Mouse (Mus musculus) gastrocnemius, adult 18-20 months (tissue): ENCODE measurements around the gene Cabp4. TPM values are rescaled to one million over a fixed set of nuclear protein-coding genes. Genes with fewer than 3 reads are reported as not detected.

ENCODE experiments used
- DNase-seq: peaks from one replicate; pipeline ENCODE4 v3.0.0; 2021; ENCODE audit warnings: low spot score
- total RNA-seq, 2 experiments: library from RNA; stranded (reverse); gene quantifications; 2 replicates each; pipeline ENCODE4 v1.2.3; 2021

Cabp4 gene
- total RNA-seq, 2 experiments from 2014 or later, result not detected

DNA sequence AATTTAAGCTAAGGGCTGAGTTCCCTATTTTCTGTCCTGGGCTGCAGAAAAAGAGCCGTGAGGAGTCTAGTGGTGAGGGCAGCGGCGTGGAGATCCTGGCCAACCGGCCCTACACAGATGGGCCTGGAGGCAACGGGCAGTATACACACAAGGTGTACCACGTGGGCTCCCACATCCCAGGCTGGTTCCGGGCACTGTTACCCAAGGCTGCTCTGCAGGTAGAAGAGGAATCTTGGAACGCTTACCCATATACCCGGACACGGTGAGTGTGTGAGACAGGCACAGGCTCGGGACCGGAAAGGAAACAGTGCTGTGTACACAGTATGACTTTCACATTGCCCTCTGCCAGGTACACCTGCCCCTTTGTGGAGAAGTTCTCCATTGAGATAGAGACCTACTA, 41.2 kb downstream of the Cabp4 start:
- no peak for DNase-seq

DNA sequence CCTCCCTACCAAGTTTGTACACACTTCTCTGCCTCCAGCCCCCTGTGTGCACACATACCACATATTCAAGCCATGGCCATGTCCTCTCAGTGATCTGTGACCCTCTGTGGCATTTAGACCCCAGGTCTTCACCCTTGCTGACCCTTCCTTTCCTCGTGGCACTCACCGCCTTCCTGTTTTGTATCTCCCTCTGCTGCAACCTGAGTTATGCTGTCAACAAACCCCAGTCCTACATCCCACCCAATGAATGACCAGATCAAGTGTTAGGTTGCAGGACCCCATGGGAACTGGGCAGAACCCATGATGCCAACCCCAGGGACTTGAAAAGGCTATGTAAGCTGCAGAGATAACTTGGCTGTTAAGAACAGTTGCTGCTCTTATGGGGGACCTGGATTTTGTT, 41.8 kb downstream of the Cabp4 start:
- DNase-seq, result no peak

DNA sequence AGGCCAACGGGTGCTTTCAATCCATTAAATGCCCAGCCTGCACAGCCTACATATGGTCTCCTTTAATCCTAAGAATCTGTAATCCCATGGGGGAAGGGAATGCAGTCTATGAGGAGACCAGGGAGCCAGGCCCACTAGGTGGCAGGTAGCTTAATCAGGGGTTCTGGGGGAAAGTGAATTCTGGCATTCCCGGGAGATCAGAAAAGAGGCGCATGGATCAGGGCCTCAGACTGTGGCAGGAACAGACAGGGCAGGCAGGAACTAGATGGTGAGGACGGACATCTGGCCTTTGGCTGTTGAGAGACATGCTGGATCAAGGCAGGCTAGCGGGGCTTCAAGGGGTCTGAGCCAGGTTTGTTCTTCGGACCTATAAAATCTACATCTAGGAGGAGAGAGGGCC, 42.4 kb downstream of the Cabp4 start:
- DNase-seq, result no peak

DNA sequence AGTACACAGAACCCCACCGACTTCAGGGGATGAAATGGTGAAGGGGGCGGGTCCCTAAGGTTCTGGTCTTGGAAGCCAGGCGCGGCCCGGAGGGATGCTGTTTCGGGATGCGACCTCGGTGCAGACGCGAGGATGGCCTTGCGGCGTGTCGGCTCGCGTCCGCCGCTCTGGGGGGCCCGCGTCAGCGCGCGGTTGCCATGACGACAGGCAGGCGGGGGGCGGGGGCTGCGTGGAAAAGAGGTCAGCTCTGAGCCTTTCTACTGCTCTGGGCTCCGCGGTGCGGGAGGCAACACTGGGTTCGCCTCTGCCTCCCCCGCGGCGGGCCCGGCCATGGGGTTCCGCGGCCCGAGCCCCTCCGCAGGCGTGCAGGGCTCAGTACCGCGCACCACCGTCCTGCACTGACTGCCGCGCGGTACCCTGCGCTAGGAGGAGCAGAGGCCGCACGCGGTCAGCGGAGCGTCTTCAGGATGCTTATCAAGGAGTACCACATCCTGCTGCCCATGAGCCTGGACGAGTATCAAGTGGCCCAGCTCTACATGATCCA, 43.0 kb downstream of the Cabp4 start:
- no peak for DNase-seq

DNA sequence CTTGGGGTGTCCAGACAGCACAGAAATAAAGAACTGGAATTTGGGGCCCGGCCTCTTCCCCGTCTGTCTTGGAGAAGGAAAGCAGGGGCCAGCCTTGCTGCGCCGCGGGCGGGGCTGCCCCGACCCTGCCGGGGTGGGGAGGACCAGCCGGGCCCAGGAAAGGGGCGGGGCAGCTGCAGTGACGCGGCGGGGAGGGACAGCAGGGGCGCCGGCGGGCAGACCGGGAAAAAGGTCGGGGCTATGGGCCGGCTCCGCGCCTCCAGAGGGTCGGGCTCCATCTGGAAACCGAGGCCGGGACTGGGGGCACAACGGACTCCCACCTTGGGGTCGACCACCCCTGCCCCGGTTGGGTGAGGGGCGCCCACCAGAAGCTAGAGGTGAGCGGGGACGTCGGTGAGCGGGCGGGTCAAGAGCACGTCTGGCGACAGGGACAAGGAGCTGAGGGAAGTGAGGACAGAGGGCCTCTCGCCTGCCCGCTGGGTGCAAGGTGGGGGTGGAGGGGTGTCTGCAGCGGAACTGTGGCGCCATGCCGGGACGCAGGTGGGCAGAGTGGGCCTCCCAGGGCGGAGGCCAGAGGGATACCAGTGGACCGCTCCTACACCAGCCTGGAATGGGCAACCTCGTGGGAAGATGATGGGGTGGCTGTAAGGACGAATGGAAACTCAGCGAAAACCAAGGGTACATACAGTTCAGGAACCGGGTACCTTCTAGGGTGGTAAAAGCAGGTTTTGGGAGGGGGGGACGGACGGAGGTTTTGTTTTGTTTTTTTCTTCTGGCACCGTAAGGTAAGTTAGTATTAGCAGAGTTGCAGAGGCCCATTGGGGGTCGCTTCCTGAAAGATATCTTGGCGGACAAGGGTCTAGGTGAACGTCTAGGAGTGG, 43.8 kb downstream of the Cabp4 start, which contains the start of gene Pitpnm1:
Gene Pitpnm1 (plus strand): TSS at position 162 of the 881 bp plus-strand sequence.
- peak; percentile 77 for DNase-seq

DNA sequence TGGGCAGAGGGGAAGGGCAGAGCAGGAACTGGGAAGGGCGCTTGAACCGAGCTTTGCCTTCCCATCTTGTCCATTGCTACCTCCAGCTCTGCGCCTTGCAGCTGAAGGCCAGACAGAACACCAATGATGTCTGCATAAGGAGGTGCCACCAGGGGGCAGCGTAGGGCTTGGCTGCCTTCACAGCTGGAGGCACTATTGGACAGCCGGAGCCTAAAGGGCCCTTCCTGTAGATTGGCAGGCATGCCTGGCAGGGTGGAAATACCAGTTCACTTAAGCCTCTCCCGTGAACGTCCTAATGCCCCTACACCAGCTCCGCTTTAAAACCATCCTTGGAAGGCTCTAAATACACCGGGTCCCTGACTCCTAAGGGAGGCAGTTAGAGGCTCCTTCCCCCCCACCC, 44.8 kb downstream of the Cabp4 start:
- DNase-seq, result peak; percentile 92

DNA sequence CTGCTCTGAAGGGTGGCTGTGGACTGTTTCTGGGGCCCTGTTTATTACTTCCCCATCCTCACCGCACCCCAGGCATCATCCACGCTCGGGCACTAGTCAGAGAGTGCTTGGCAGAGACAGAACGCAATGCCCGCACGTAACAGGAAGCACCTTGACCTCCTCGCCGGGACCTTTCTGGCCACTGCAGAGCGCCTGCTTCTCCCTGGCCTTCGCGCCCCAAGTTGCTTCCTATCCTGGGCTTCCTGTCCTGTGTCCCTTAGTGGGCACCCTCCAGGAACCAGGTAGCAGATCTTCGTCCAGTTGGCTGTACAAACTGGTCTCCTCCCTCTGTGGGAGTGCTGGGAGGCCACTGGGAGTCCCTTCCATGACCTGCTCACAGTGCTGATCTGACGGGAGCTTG, 45.4 kb downstream of the Cabp4 start:
- no peak for DNase-seq

DNA sequence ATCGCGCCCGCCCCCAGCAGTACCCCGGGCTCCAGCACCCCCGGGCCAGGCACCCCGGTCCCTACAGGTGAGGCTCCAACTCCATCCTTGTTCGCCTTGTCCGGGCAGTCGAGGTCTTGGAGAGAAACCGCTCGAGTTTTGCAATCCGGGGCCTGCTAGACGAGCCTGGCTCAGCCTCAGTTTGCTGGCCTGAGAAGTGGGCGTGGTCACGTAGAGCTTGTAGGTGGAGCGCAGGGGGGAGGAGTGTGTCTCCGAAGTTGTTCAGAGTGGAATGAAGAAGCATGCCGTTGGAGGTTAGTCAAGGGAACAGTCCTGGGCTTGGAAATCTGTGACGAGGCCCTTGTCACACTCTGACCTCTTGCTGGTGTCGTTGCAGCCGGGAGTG, 46.4 kb downstream of the Cabp4 start:
- peak; percentile 86 for DNase-seq

DNA sequence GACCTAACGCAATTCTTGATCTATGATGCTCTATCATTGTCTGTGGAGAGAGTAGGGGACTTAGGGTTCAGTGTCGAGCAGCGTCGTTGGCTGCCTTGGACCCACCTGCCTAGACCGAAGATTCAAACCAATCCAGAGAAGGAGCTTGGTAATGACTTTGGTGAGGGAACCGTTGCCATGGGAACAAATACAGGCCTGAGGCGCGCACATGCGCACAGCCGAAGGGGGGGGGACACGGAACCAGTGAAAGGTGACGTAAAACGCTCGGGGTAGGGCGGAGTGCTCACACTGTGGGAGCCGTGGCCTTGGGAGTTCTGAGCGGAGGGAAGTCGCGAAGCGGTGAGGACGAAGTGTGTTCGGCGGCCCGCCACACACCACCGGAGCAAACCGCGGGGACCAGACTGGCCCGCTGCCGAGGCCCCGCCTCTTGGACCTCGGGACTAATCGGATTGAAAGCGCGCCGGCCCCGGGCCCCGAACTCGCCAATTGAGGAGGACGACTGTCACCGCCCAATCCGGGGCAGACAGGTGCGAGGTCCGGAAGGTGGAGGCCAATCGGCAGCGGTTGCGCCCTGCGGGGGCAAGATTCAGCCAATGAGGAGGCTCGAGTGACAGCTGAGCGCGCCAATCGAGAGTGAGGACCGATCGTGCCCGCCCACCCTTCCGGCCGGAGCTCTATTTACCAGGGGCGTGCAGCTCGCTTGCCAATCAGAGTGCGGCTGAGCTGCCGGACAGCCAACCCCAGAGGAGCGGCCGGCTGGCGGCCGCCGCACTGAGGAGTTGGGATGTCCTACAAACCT, 47.0 kb downstream of the Cabp4 start, which contains the start of gene Cdk2ap2:
Gene Cdk2ap2 (plus strand): TSS at position 541 of the 799 bp plus-strand sequence.
- DNase-seq, result peak; percentile 100

DNA sequence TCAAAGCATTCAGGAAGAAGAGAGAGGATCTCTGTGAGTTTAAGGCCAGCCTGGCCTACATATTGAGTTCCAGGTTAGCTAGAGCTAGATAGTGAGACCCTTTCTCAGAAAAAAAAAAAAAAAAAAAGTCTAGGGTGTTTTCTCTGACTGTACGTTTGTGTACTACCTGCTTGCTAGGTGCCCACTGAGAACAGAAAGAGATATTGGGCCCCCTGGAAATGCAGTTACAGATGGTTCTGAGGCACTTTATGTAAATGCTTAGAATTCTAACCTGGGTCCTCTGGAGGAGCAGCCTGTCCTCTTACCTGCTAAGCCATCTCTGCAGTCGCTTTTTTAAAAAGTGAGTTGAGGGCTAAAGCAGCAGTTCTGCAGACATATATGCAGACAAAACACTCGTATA, 48.0 kb downstream of the Cabp4 start:
- no peak for DNase-seq

DNA sequence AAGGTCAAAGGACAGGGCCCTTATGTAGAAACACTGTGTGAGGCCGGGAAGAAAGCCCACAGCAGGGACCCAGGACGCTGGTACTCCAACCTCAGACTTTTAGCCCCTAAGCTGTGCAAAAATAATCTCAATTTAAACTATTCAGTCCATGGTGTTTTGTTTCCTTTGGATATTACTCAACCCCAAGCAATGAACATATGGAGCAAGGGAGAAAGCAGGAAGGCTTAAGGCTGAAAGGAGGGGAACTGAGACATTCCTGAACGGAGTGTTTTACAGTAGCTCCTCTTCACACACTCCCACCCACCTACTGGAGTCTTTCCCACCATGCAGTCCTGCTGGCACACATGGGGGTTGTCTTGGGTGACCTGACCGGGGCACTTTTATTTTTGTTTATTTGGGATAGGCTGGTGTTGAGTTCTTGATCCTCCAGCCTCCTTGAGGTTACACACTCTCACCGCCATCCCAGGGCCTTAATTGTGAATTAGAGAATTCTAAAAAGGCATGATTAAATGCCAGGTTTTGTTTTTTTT, 49.0 kb downstream of the Cabp4 start:
- DNase-seq, result no peak

DNA sequence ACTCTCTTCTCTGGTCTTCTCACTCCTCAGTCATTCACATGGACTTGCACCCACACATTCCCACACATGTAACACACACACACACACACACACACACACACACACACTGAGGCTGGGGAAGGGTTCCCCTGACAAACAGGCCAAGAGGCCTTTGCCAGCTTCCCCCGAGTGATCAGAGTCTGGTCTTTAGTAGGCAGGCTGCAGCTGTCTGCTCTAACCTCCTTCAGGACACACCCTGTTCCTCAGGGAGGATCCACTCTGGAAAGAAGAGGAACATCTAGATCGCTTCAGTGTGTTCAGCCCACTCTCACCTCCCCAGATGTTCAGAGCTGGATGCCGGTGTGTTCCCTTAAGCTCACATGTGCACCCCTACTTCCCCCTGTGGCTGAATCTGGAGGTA, 49.5 kb downstream of the Cabp4 start:
- DNase-seq, result no peak

DNA sequence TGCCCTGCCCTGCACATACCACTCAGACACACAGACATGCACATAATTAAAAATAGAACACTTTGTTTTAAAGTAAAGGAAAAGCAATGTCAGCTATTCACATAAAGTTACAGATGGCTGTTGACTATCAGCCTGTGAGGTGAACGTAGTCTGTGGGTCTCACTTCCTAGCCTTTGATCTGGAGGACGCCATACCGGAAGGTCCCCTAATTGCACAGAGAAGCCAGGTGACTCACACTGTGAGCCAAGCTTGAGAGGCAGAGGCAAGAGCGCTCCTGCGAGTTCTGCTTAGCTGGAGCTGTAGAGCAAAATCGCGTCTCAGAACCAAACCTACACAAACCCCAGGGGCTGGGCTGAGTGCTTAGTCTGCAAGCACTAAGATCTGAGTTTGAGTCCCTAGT, 50.1 kb downstream of the Cabp4 start:
- DNase-seq, result no peak

DNA sequence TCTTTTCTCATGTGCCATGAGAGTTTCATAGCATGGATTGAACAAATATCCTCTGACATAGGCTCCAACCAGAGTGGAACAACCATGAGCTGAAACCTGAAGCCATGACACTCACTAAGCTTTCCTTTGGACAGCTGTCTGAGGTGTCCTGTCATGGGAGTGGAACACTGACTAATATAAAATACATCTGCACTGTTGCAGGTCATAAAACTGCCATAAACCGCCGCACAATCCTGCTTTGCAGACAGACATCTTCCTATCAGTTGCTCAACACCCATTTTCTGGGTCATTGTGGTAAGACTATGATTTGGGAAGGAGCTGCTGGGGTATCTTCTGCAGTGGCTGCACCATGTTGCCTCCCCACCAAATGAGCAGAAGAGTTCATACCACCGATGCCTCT, 51.1 kb downstream of the Cabp4 start:
- no peak for DNase-seq

DNA sequence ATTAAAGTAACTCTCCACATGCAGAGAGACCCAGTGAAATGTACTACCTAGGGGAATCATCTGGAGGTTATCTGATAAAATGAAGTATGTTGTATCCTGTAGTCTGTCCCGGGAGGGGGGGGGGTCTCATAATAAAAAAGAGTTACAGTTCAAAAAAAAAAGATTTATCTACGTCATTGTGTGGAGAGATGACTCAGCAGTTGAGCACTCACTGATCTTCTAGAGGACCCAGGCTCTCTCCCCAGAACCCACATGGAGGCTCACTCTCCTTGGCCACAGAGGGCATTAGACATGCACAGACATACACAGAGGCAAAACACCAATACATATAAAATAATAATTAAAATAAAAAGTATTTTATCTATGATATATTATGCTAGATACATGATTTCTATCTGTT, 52.5 kb downstream of the Cabp4 start:
- no peak for DNase-seq

DNA sequence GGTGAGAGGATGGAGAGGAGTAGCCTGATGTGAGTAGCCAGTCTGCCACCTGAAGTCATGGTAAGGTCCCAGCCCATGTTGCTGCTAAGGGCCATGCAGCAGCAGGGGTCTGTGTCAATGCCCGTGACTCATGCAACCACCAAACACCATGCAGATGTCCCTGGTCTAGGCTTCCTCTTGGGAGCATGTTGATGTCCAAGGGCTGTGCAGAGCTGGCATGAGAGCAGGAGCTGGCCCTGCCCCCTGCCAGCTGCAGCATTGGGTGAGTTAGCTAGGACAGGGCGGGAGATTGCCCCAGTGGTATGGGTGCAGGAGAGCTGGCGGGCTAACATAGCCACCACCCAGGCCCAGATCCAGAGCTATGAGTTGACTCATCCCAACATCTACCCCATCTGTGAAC, 53.4 kb downstream of the Cabp4 start:
- DNase-seq, result no peak

DNA sequence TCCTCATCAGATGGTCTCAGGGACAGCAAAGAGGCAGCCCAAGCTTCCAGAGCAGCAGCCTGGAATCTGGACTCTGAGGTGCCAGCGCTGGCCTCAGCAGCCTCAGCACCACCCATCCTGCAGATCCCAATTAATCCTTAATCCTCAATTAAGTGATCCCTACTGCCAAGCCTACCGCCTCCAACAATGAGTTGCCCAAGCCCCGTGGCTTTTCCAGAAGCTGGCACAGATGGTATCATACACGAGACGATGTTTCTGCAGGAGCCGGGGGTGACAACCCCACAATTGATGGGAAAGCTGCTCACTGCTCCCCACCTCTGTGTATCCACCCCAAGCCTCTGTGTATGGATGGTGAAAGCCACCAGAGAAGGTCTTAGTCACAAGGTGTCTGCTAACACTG, 54.7 kb downstream of the Cabp4 start:
- DNase-seq, result no peak

DNA sequence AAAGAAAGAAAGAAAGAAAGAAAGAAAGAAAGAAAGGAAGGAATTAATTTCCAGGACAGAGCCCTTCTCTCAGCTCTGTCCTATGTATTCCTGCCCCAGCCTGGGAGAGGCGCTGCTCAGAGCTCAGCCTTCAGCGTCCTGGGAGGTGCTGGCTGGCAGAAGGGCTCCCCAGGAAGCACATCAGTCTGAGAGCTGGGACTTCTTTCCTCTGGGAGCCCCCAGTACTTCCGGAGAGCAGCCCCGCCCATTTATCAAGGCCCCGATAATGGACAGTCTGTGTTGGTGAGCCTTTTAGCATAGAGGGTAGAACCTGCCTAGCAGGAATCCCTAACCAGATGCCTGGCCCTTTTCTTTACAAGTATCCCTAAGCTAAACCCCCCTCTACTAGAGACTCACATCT, 55.7 kb downstream of the Cabp4 start:
- no peak for DNase-seq

DNA sequence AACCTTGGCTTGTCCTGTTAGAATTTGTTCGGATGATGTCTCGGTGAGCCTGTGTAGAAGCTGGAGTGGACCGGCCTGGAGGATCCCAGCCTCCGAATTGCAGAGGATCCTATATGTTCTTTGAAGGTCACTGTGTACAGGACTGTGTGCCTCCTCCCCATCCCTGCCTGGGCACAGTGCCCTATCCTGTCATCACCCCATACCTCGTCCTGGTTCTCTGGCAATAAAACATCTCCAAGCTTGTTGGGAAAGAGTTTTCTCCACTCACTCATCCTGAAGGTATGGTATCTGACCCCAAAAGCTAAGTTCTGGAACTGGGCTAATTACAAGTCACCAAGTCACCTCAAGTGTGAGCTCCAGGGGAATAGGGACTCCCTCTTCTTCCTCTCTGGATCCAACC, 56.7 kb downstream of the Cabp4 start:
- no peak for DNase-seq

DNA sequence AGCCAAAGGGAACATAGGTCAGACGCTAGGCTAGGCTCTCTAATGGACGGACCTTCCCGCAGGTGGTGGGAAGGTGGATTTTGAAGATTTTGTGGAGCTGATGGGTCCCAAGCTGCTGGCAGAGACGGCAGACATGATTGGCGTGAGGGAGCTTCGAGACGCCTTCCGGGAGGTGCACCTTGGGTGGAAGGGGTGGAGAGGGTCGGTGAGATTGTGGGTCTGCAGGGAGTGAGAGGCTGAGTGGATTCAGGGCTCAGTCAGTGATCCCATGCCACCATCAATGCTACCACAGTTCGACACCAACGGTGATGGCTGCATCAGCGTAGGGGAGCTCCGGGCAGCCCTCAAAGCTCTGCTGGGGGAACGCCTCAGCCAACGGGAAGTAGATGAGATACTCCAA, 57.7 kb downstream of the Cabp4 start:
- DNase-seq, result no peak
